In genomic region chr7:70706281-70706680, GRCm38 (mm10) we compare ENCODE assay signal across 24 mouse cellular contexts.
"Had no signal": no experiment of that assay in that cellular context is flagged by ENCODE, and none has a peak within 500 bp of the region (broad histone marks: within the 10 kb centered on the region; RNA-seq: fewer than 3 reads in every experiment).

No protein-coding gene starts in this region.

- ATAC-seq: hindbrain, postnatal 0 days; intestine, embryonic 16.5 days; liver, embryonic 12.5 days had no signal

- DNase-seq: gastrocnemius, postnatal 14 days; gastrocnemius, postnatal 36 days; heart, adult 18-20 months; heart, postnatal 14 days; heart, postnatal 36 days; kidney, adult 11 months; kidney, adult 2 months; kidney, adult 9 months; kidney, postnatal 14 days; kidney, postnatal 4 days had no signal

- H3K9me3 ChIP-seq: heart, embryonic 10.5 days; heart, embryonic 13.5 days; heart, embryonic 15.5 days; hindbrain, embryonic 13.5 days; hindbrain, embryonic 15.5 days; kidney, embryonic 15.5 days; limb, embryonic 15.5 days; liver, embryonic 12.5 days had no signal

- H3K4me2 ChIP-seq: heart, embryonic 13.5 days; heart, embryonic 15.5 days; hindbrain, embryonic 13.5 days; hindbrain, embryonic 15.5 days; kidney, embryonic 15.5 days; limb, embryonic 15.5 days; liver, embryonic 12.5 days had no signal

- H3K36me3 ChIP-seq: heart, embryonic 10.5 days; heart, embryonic 13.5 days; heart, embryonic 15.5 days; hindbrain, embryonic 13.5 days; hindbrain, embryonic 15.5 days; kidney, embryonic 15.5 days; limb, embryonic 15.5 days; liver, embryonic 12.5 days had no signal

- H3K9ac ChIP-seq: heart, embryonic 13.5 days; heart, embryonic 15.5 days; hindbrain, embryonic 13.5 days; hindbrain, embryonic 15.5 days; kidney, embryonic 15.5 days; limb, embryonic 15.5 days; liver, embryonic 12.5 days; liver, embryonic 14.5 days had no signal

- H3K4me3 ChIP-seq: heart, embryonic 10.5 days; heart, embryonic 13.5 days; heart, embryonic 15.5 days; hindbrain, embryonic 13.5 days; hindbrain, embryonic 15.5 days; kidney, embryonic 15.5 days; layer of hippocampus, adult 2 months; left cerebral cortex, adult 2 months; limb, embryonic 15.5 days; liver, embryonic 12.5 days had no signal

- H3K27me3 ChIP-seq: heart, embryonic 13.5 days; heart, embryonic 15.5 days; hindbrain, embryonic 15.5 days; kidney, embryonic 15.5 days; limb, embryonic 15.5 days; liver, embryonic 12.5 days had no signal

- H3K4me1 ChIP-seq: heart, embryonic 10.5 days; heart, embryonic 13.5 days; heart, embryonic 15.5 days; hindbrain, embryonic 13.5 days; hindbrain, embryonic 15.5 days; kidney, embryonic 15.5 days; limb, embryonic 15.5 days; liver, embryonic 12.5 days had no signal

- H3K27ac ChIP-seq: heart, embryonic 10.5 days; heart, embryonic 13.5 days; heart, embryonic 15.5 days; hindbrain, embryonic 13.5 days; hindbrain, embryonic 15.5 days; hindbrain, postnatal 0 days; kidney, embryonic 15.5 days; kidney, postnatal 0 days; layer of hippocampus, adult 2 months; left cerebral cortex, adult 2 months; limb, embryonic 15.5 days; liver, embryonic 12.5 days; liver, embryonic 14.5 days had no signal
